Mouse (Mus musculus) testis, adult 2 months (tissue): ENCODE measurements around the gene Rtbdn. TPM values are rescaled to one million over a fixed set of nuclear protein-coding genes. Genes with fewer than 3 reads are reported as not detected.

Experiments used
- H3K27ac ChIP-seq: fragments of 200-500 bp; 2 replicates; pipeline ENCODE4 v1.5.1; 2012; ENCODE audit warnings: low read depth, low read length; ENCODE audit not compliant: control insufficient read depth, insufficient read depth
- H3K27me3 ChIP-seq: fragments of 200-500 bp; 2 replicates; pipeline ENCODE4 v1.6.1; 2012; ENCODE audit warnings: mild to moderate bottlenecking, low read length, moderate library complexity; ENCODE audit not compliant: control insufficient read depth, insufficient read depth
- H3K36me3 ChIP-seq: fragments of 200-500 bp; 2 replicates; pipeline ENCODE4 v1.6.1; 2012; ENCODE audit warnings: mild to moderate bottlenecking, low read length; ENCODE audit not compliant: control insufficient read depth, insufficient read depth
- H3K4me1 ChIP-seq: fragments of 200-500 bp; 2 replicates; pipeline ENCODE4 v1.6.1; 2012; ENCODE audit warnings: low read length; ENCODE audit not compliant: control insufficient read depth, insufficient read depth
- H3K4me3 ChIP-seq: fragments of 200-500 bp; 2 replicates; pipeline ENCODE4 v1.5.1; 2012; ENCODE audit warnings: low read depth, mild to moderate bottlenecking, low read length, moderate library complexity, mixed read lengths; ENCODE audit not compliant: control insufficient read depth
- CTCF ChIP-seq: fragments of 200-500 bp; IDR thresholded peaks from 2 replicates; pipeline ENCODE4 v1.5.1; 2012; ENCODE audit warnings: low read depth, mild to moderate bottlenecking, inconsistent platforms, low read length, moderate library complexity; ENCODE audit not compliant: control insufficient read depth, insufficient read depth, insufficient replicate concordance
- POLR2A ChIP-seq: fragments of 200-500 bp; IDR thresholded peaks from 2 replicates; pipeline ENCODE4 v1.6.1; 2012; ENCODE audit warnings: low read depth, mild to moderate bottlenecking, inconsistent platforms, low read length, moderate library complexity; ENCODE audit not compliant: control insufficient read depth
- polyA plus RNA-seq: library from polyadenylated mRNA; depleted of rRNA; stranded (reverse); fragments of >200 nt; gene quantifications from 2 replicates; pipeline ENCODE4 v1.2.3, GENCODE M21; 2012

Gene Rtbdn
- polyA plus RNA-seq, 1 experiment: 0.32 TPM

DNA sequence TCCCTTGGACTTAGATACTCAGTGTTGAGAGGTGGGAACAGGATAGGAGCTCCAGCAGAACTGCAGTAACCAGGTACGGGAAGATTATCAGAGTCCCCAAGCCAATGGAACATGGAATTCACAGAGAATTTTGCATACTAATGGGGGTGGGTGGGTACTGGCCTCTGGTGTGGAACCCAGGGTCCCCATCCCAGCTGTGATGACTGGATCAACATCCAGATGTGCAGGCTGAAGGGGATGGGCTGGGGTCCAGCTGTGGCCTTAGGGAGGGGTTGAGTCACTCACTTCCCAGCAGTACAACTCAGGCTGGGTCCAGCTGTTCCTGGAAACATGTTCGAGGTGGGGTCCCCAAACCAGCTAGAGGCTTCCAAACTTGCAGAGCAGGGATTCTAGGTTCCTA lies 41.1 kb downstream of the Rtbdn start:
- Histone ChIP-seq H3K27me3 (no peaks in the 10 kb centered on the region), H3K4me3 (no peak overlapping the region), H3K27ac (no peak overlapping the region)

DNA sequence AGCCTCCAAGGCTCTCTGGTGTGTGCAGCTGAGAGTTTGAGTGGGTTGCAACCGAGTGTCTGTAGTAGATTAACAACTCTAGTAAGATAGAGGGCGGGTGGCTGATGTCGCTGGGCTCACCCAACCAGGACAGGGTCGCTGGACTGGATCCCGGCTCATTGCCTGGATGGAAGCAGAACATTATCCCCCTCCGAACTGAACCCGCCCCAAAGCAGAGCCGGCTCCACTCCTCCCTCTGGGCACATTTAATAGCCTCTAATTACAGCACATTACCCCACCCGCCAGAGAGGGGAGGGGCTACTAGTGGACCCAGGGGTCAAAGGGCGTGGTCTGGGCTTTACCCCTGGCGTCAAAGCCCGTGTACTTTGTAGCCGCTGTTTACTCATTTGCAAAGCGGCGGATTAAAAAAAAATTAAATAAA lies 42.5 kb downstream of the Rtbdn start:
- Histone ChIP-seq H3K36me3 (no peaks in the 10 kb centered on the region), H3K27me3 (no peaks in the 10 kb centered on the region), H3K4me1 (peaks cover 28% of the 10 kb centered on the region), H3K4me3 (no peak overlapping the region), H3K27ac (no peak overlapping the region)
- no peak for TF ChIP-seq CTCF
- TF ChIP-seq POLR2A: no peak

More for the DNA sequence above, 41.1 kb downstream of the Rtbdn start:
- H3K4me1 ChIP-seq: peaks cover 28% of the 10 kb centered on the region
- no peak for TF ChIP-seq CTCF
- no peak for TF ChIP-seq POLR2A
- no peaks in the 10 kb centered on the region for H3K36me3 ChIP-seq

DNA sequence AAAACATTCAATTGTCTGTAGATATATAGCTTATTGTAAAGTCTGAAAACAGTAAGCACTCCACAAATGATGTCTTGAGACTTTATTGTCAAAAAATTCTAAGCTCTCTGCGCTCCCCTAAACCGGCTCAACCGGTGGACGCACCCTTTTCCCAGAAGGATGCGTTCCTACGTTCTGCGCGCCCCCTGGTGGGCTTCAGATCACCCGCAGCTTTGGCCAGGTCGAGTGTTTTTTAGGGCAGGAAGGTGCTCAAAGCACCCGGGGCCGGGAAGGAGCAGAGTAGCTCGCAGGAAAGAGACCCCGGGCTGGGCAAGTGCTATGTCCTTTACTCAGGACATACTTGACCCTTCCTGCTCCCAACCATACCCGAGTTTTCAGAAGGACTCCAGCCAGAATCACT lies 43.0 kb downstream of the Rtbdn start:
- peak; percentile 84 for TF ChIP-seq CTCF
- no peak for TF ChIP-seq POLR2A
- Histone ChIP-seq H3K4me1 (peaks cover 26% of the 10 kb centered on the region), H3K27me3 (no peaks in the 10 kb centered on the region)

DNA sequence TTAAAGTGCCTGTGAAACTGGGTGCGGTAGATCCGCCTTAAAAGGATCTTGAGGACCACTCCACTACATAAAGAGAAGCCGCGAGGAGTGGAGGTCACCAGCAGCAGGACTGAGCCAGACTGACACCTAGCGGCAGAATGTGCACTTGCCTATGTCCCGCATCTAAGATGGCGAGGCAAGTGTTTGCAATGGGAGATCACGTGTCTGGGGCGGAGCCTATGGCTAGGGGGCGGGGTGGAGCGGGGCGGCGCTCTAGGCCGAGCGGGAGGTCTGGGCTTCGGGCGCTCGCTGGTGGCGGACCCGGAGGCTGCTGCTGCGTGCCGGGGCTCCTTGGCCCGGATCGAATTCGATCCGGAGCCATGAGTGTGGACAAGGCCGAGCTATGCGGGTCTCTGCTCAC lies 43.6 kb downstream of the Rtbdn start, which contains the start of gene Hook2:
Gene Hook2 (plus strand): TSS at position 255 of the 400 bp plus-strand sequence.
- TF ChIP-seq CTCF (peak; percentile 95; the same call in 1 of the 2 replicates), POLR2A (peak; percentile 71; the same call in 1 of the 2 replicates)
- peak within 1 kb of the TSS; percentile 85 for H3K4me3 ChIP-seq
- H3K4me1 ChIP-seq: peaks cover 30% of the 10 kb centered on the region
- H3K36me3 ChIP-seq: no peaks in the 10 kb centered on the region
- peak within 1 kb of the TSS; percentile 62 for H3K27ac ChIP-seq
- no peaks in the 10 kb centered on the region for H3K27me3 ChIP-seq

More for the DNA sequence above, 43.0 kb downstream of the Rtbdn start:
- no peaks in the 10 kb centered on the region for H3K36me3 ChIP-seq
- peak overlapping the region; percentile 81 for H3K4me3 ChIP-seq
- peak overlapping the region; percentile 62 for H3K27ac ChIP-seq

DNA sequence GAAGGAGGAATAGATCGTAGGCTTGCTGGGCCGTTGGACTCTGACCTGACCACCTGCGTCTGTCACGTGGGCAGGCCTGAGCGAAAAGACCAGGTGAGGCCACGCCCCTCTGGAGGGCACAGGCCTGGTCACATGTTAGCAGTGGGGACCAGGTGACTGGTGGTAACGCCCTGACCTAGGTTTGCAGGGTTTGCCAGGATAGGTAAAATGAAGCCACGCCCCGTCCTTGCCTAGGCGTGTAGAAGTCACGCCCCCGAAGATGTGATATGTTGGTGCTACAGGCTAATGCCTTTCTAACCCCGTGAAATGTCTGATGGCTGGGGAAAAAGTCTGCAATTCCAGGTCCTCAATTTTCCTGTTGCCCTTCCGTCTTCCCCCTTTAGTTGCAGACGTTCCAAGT lies 44.0 kb downstream of the Rtbdn start:
- Histone ChIP-seq H3K4me3 (peak overlapping the region; percentile 85), H3K27ac (peak overlapping the region; percentile 48; the same call in 1 of the 2 replicates), H3K4me1 (peaks cover 32% of the 10 kb centered on the region), H3K27me3 (no peaks in the 10 kb centered on the region), H3K36me3 (no peaks in the 10 kb centered on the region)
- TF ChIP-seq POLR2A (no peak), CTCF (no peak)

DNA sequence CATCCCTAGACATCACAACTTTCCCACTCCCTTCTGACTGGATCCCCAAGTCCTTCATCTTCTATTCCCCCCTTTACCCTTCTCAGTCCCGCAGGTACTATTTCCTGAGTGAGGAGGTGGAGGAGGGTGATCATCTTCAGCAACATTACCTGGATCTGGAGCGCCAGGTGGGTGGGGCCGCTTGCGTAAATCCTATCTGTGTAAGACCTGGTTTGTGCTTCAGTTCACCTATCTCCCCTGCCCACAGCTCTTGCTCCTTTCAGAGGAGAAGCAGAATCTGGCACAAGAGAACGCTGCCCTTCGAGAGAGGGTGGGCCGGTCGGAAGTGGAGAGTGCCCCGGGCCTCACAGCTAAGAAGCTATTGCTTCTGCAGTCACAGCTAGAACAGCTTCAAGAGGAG lies 47.6 kb downstream of the Rtbdn start:
- Histone ChIP-seq H3K4me3 (no peak overlapping the region), H3K36me3 (no peaks in the 10 kb centered on the region), H3K27ac (no peak overlapping the region), H3K4me1 (peaks cover 25% of the 10 kb centered on the region), H3K27me3 (no peaks in the 10 kb centered on the region)
- no peak for TF ChIP-seq CTCF
- TF ChIP-seq POLR2A: no peak

DNA sequence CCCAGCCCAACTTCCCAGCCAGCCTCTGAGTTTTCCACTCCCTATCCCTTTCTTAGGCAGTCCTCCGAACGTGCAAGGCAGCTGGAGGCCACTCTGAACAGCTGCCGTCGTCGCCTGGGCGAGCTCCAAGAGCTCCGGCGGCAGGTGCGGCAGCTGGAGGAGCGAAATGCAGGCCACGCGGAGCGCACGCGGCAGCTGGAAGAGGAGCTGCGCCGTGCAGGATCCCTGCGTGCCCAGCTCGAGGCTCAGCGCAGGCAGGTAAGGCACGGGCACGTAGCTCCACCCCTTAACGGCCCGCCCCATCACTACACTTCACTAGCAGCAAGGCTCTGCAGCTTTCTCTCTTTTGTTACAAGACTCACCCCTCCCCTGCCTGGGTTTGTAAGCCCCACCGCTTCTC lies 48.9 kb downstream of the Rtbdn start:
- Histone ChIP-seq H3K27me3 (no peaks in the 10 kb centered on the region), H3K4me1 (peaks cover 23% of the 10 kb centered on the region), H3K36me3 (no peaks in the 10 kb centered on the region), H3K4me3 (peak overlapping the region; percentile 77), H3K27ac (no peak overlapping the region; the same call in 1 of the 2 replicates)
- TF ChIP-seq POLR2A (peak; percentile 63; the same call in 1 of the 2 replicates), CTCF (no peak)
